Mouse (Mus musculus) heart, adult 2 months (tissue): Measurements from ENCODE around the gene Mecom. TPM values are rescaled to one million over a fixed set of nuclear protein-coding genes. Genes with fewer than 3 reads are reported as not detected.

ENCODE experiments used
- DNase-seq, 2 experiments: peaks; one replicate each; pipeline ENCODE4 v3.0.0; 2021
- H3K27ac ChIP-seq: fragments of 200-600 bp; 2 replicates; pipeline ENCODE4 v1.8.1; 2022
- H3K27me3 ChIP-seq: fragments of 200-500 bp; 2 replicates; pipeline ENCODE4 v1.6.1; 2012; ENCODE audit warnings: mild to moderate bottlenecking, low read length, inconsistent platforms, mixed read lengths; ENCODE audit not compliant: control insufficient read depth, insufficient read depth
- H3K36me3 ChIP-seq: fragments of 200-500 bp; 2 replicates; pipeline ENCODE4 v1.6.1; 2012; ENCODE audit warnings: low read length, inconsistent platforms; ENCODE audit not compliant: control insufficient read depth, insufficient read depth
- H3K4me1 ChIP-seq: fragments of 200-500 bp; 2 replicates; pipeline ENCODE4 v1.6.1; 2011; ENCODE audit warnings: low read length; ENCODE audit not compliant: control insufficient read depth, insufficient read depth
- H3K4me3 ChIP-seq: fragments of 200-600 bp; 2 replicates; pipeline ENCODE4 v1.8.1; 2022
- H3K79me2 ChIP-seq: fragments of 200-500 bp; replicated peaks from 2 replicates; pipeline ENCODE4 v1.6.1; 2012; ENCODE audit warnings: mild to moderate bottlenecking, inconsistent platforms, low read length, moderate library complexity, mixed read lengths; ENCODE audit not compliant: control insufficient read depth, insufficient read depth
- H3K9ac ChIP-seq: fragments of 200-500 bp; 2 replicates; pipeline ENCODE4 v1.6.1; 2012; ENCODE audit warnings: low read depth, mild to moderate bottlenecking, control low read depth, inconsistent platforms, low read length, mixed read lengths
- CTCF ChIP-seq: fragments of 200-600 bp; IDR thresholded peaks from 2 replicates; pipeline ENCODE4 v1.8.1; 2022; ENCODE audit warnings: antibody characterized with exemption, mild to moderate bottlenecking, moderate library complexity
- EP300 ChIP-seq: fragments of 200-500 bp; IDR thresholded peaks from 2 replicates; pipeline ENCODE4 v1.6.1; 2011; ENCODE audit warnings: low read depth, low read length, control low read depth; ENCODE audit not compliant: insufficient read depth
- POLR2A ChIP-seq: fragments of 200-500 bp; IDR thresholded peaks from 2 replicates; pipeline ENCODE4 v1.6.1; 2011; ENCODE audit warnings: mild to moderate bottlenecking, low read depth, low read length, control low read depth; ENCODE audit not compliant: insufficient read depth
- WGBS: fragments of 180-500 bp; shearing (Covaris S2); methylation state at CpG from one replicate; pipeline ENCODE4 v1.1.7; 2018; 5-methylcytosine and 5-hydroxymethylcytosine counted together
- intact Hi-C: fragments of 180-260 bp; cut with DNase I; formaldehyde crosslinking; loops from one replicate; pipeline ENCODE4 v1.15.1; 2025
- polyA plus RNA-seq: library from polyadenylated mRNA; depleted of rRNA; stranded (reverse); fragments of >200 nt; gene quantifications from 2 replicates; pipeline ENCODE4 v1.2.3, GENCODE M21; 2012
- total RNA-seq, 2 experiments: library from RNA; stranded (reverse); gene quantifications; 2 replicates each; pipeline ENCODE4 v1.2.3; 2021

Gene Mecom
- total and polyA plus RNA-seq, 3 experiments = 5.2 to 18.6 (median 12.5) TPM

GRCm38 (mm10) chr3:29963447-29963846 is 584.4 kb downstream of the Mecom start:
- H3K4me3 ChIP-seq = no peak overlapping the region
- intact Hi-C loops = no loop called here
- H3K4me1 ChIP-seq = peaks cover 1% of the 10 kb centered on the region
- WGBS = 76% methylated on average over 3 of the region's 3 CpGs
- H3K36me3 ChIP-seq = peaks cover 26% of the 10 kb centered on the region
- DNase-seq = no peak
- H3K27me3 ChIP-seq = no peaks in the 10 kb centered on the region
- H3K79me2 ChIP-seq = no peaks in the 10 kb centered on the region
- H3K9ac ChIP-seq = no peak overlapping the region
- peak overlapping the region; percentile 10; the same call in 1 of the 2 replicates for H3K27ac ChIP-seq
- TF ChIP-seq CTCF = no peak
- no peak for TF ChIP-seq EP300
- no peak for TF ChIP-seq POLR2A

- peaks cover 20% of the 10 kb centered on the region for H3K36me3 ChIP-seq
- intact Hi-C loops = no loop called here
- 66% methylated on average over 3 of the region's 3 CpGs for WGBS
- no peaks in the 10 kb centered on the region for H3K27me3 ChIP-seq
- TF ChIP-seq EP300 (no peak), CTCF (no peak), POLR2A (no peak)
- H3K27ac ChIP-seq = peak overlapping the region; percentile 29
- peaks cover 1% of the 10 kb centered on the region for H3K4me1 ChIP-seq
- DNase-seq = no peak
- H3K4me3 ChIP-seq = no peak overlapping the region
- H3K79me2 ChIP-seq = no peaks in the 10 kb centered on the region
- H3K9ac ChIP-seq = no peak overlapping the region
Measured at GRCm38 (mm10) chr3:29959051-29959450, 588.8 kb downstream of the Mecom start.

GRCm38 (mm10) chr3:29957365-29958236 is 590.2 kb downstream of the Mecom start:
- 71% methylated on average over 10 of the region's 10 CpGs for WGBS
- TF ChIP-seq CTCF = no peak
- no peak for TF ChIP-seq EP300
- TF ChIP-seq POLR2A = no peak
- no peak overlapping the region for H3K4me3 ChIP-seq
- no peaks in the 10 kb centered on the region for H3K27me3 ChIP-seq
- no peak overlapping the region; the same call in 1 of the 2 replicates for H3K27ac ChIP-seq
- H3K36me3 ChIP-seq = peaks cover 16% of the 10 kb centered on the region
- no peak overlapping the region for H3K9ac ChIP-seq
- no peaks in the 10 kb centered on the region; the same call in 1 of the 2 replicates for H3K4me1 ChIP-seq
- H3K79me2 ChIP-seq = no peaks in the 10 kb centered on the region
- DNase-seq = no peak
- intact Hi-C loops = no loop called here

GRCm38 (mm10) chr3:29953269-29953668 is 594.5 kb downstream of the Mecom start:
- H3K27me3 ChIP-seq = no peaks in the 10 kb centered on the region
- 53% methylated on average over 3 of the region's 3 CpGs for WGBS
- no peaks in the 10 kb centered on the region for H3K79me2 ChIP-seq
- H3K4me3 ChIP-seq = no peak overlapping the region
- peaks cover 5% of the 10 kb centered on the region for H3K36me3 ChIP-seq
- intact Hi-C loops = no loop called here
- no peak overlapping the region for H3K9ac ChIP-seq
- no peaks in the 10 kb centered on the region for H3K4me1 ChIP-seq
- TF ChIP-seq CTCF (no peak), EP300 (no peak), POLR2A (no peak)
- no peak for DNase-seq
- no peak overlapping the region for H3K27ac ChIP-seq

GRCm38 (mm10) chr3:29950853-29951252 is 597.0 kb downstream of the Mecom start:
- intact Hi-C loops = no loop called here
- H3K4me1 ChIP-seq = no peaks in the 10 kb centered on the region
- peaks cover 5% of the 10 kb centered on the region; the same call in 1 of the 2 replicates for H3K36me3 ChIP-seq
- no peak for DNase-seq
- no peak for TF ChIP-seq CTCF
- TF ChIP-seq POLR2A = no peak
- no peak for TF ChIP-seq EP300
- no peak overlapping the region; the same call in 1 of the 2 replicates for H3K27ac ChIP-seq
- H3K79me2 ChIP-seq = no peaks in the 10 kb centered on the region
- H3K4me3 ChIP-seq = no peak overlapping the region
- H3K27me3 ChIP-seq = no peaks in the 10 kb centered on the region
- H3K9ac ChIP-seq = no peak overlapping the region
- WGBS = 88% methylated on average over 5 of the region's 5 CpGs
